Mouse (Mus musculus) forebrain, postnatal 0 days (tissue): Measurements from ENCODE around the gene Frmd4a. TPM values are rescaled to one million over a fixed set of nuclear protein-coding genes. Genes with fewer than 3 reads are reported as not detected.

Source experiments
- ATAC-seq: fragments of 200-750 bp; cut with Nextera tagmentation; 2 replicates; pipeline ENCODE4 v1.8.0; 2017; ENCODE audit warnings: mild to moderate bottlenecking, moderate library complexity
- DNase-seq: peaks from one replicate; pipeline ENCODE4 v3.0.0-alpha.2; 2015
- H3K27ac ChIP-seq: fragments of 300-500 bp; sonication (generic); 2 replicates; pipeline ENCODE4 v1.5.1; 2014; ENCODE audit warnings: low read depth, mild to moderate bottlenecking, antibody characterized with exemption, low read length, moderate library complexity, mixed read lengths
- H3K27me3 ChIP-seq: fragments of 300-500 bp; sonication (generic); 2 replicates; pipeline ENCODE4 v1.6.1; 2014; ENCODE audit warnings: mild to moderate bottlenecking, low read length, mixed read lengths; ENCODE audit not compliant: insufficient read depth
- H3K36me3 ChIP-seq: fragments of 300-500 bp; sonication (generic); 2 replicates; pipeline ENCODE4 v1.6.1; 2014; ENCODE audit warnings: mild to moderate bottlenecking, moderate library complexity; ENCODE audit not compliant: insufficient read depth
- H3K4me1 ChIP-seq: fragments of 300-500 bp; sonication (generic); 2 replicates; pipeline ENCODE4 v1.6.1; 2014; ENCODE audit warnings: antibody characterized with exemption; ENCODE audit not compliant: insufficient read depth
- H3K4me2 ChIP-seq: fragments of 300-500 bp; sonication (generic); 2 replicates; pipeline ENCODE4 v1.6.1; 2014; ENCODE audit warnings: low read depth, mild to moderate bottlenecking, moderate library complexity
- H3K4me3 ChIP-seq: fragments of 300-500 bp; sonication (generic); 2 replicates; pipeline ENCODE4 v1.5.1; 2014; ENCODE audit warnings: low read depth, low read length, mixed read lengths
- H3K9ac ChIP-seq: fragments of 300-500 bp; sonication (generic); 2 replicates; pipeline ENCODE4 v1.6.1; 2014; ENCODE audit warnings: mild to moderate bottlenecking
- H3K9me3 ChIP-seq: fragments of 300-500 bp; sonication (generic); 2 replicates; pipeline ENCODE4 v1.6.1; 2016; ENCODE audit warnings: low read length
- CTCF ChIP-seq: sonication (generic); IDR thresholded peaks from 2 replicates; pipeline ENCODE4 v1.5.1; 2016; ENCODE audit warnings: antibody characterized with exemption, control low read depth, low read depth
- WGBS: fragments of 180-500 bp; shearing (Covaris S2); extraction: QIAGEN DNeasy Blood & Tissue Kit; methylation state at CpG from one replicate; pipeline ENCODE4 v1.1.7; 2014; 5-methylcytosine and 5-hydroxymethylcytosine counted together
- polyA plus RNA-seq: library from polyadenylated mRNA; unstranded; fragments of >200 nt; fragmentation: Nextera tagmentation; extraction: Ambion mirVana; gene quantifications from 2 replicates; pipeline ENCODE4 v1.2.1, GENCODE M21; 2015
- total RNA-seq: library from RNA; depleted of rRNA; stranded (reverse); fragments of >200 nt; gene quantifications from 2 replicates; pipeline ENCODE4 v1.2.3, GENCODE M21; 2014

The Frmd4a gene
- total and polyA plus RNA-seq, 2 experiments from 2014 or later = 43.8 to 74.5 TPM

DNA sequence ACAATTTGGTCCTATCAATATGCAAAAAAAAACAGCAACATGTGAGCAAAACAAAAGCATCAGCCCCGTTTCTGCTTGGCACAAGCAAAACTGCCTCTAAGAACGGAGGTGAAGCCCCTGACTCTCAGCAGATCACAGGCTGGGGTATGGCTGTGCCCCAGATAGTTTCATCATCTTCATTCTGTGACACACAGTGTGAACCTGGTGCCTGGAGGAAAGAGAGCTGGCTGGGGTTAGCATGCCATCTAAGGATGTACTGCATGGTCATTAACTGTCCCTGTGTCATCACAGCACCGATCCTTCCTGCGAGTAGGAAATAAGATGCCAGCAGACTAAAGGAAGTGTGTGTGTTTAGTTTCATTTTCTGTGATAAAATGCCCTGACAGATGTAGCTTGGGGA, 152.7 kb downstream of the Frmd4a start:
- DNase-seq (no peak), ATAC-seq (peak; percentile 42; the same call in 1 of the 2 replicates)
- H3K4me1 ChIP-seq = no peaks in the 10 kb centered on the region; the same call in 1 of the 2 replicates
- peak overlapping the region; percentile 24 for H3K4me2 ChIP-seq
- H3K4me3 ChIP-seq = no peak overlapping the region
- no peaks in the 10 kb centered on the region for H3K9me3 ChIP-seq
- H3K27ac ChIP-seq = peak overlapping the region; percentile 66
- no peaks in the 10 kb centered on the region for H3K27me3 ChIP-seq
- WGBS = 46% methylated on average over 4 of the region's 4 CpGs
- peak overlapping the region; percentile 6; the same call in 1 of the 2 replicates for H3K9ac ChIP-seq
- H3K36me3 ChIP-seq = peaks cover 12% of the 10 kb centered on the region; the same call in 1 of the 2 replicates
- TF ChIP-seq CTCF = no peak

DNA sequence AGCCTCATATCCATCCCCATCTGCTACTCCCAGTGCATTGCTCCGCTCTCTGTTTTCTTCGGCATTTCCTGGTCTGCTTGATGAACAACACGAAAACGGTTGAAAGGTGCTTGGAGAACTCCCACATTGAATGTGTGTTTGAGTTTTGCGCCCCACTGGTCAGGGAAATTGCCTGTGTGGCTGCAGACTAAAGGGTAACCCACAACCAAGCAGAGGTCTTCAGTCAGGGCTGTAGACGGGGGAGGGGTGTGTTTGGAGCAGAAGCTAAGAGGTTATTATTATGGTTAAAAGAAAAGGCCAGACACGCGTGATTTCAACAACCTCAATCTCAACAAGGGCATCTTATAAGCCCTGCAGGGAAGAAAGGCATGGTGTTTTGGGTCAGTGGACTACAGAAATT, 167.5 kb downstream of the Frmd4a start:
- WGBS = 83% methylated on average over 8 of the region's 8 CpGs
- Histone ChIP-seq H3K9me3 (no peaks in the 10 kb centered on the region), H3K27ac (no peak overlapping the region), H3K4me2 (no peak overlapping the region), H3K27me3 (no peaks in the 10 kb centered on the region), H3K4me3 (no peak overlapping the region), H3K9ac (no peak overlapping the region), H3K36me3 (no peaks in the 10 kb centered on the region), H3K4me1 (no peaks in the 10 kb centered on the region)
- no peak for TF ChIP-seq CTCF
- DNase-seq = no peak
- ATAC-seq = no peak

DNA sequence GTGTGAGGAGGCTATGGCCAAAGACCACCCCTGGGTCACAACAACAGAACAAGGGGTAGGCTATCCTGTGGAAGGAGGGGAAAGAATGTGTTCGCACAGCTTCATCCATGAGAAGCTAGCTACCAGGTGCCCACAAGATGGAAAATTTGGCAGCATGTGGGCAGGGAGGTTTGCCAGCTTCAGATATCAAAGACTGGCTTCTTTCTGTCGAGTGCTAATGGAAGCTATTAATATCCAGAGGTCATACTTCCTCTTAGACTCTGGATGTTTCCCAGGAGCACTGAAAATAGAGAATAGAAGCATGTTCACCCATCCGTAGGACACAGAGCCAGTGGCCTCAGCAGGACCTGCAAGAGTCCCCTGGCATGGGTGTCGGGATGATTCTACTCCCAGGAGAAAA, 170.0 kb downstream of the Frmd4a start:
- no peak overlapping the region for H3K27ac ChIP-seq
- no peak overlapping the region for H3K4me3 ChIP-seq
- no peak overlapping the region for H3K9ac ChIP-seq
- no peaks in the 10 kb centered on the region for H3K4me1 ChIP-seq
- TF ChIP-seq CTCF = no peak
- H3K36me3 ChIP-seq = no peaks in the 10 kb centered on the region
- H3K4me2 ChIP-seq = no peak overlapping the region
- no peak for DNase-seq
- WGBS = 51% methylated on average over 4 of the region's 4 CpGs
- H3K27me3 ChIP-seq = no peaks in the 10 kb centered on the region
- no peak for ATAC-seq
- H3K9me3 ChIP-seq = no peaks in the 10 kb centered on the region

DNA sequence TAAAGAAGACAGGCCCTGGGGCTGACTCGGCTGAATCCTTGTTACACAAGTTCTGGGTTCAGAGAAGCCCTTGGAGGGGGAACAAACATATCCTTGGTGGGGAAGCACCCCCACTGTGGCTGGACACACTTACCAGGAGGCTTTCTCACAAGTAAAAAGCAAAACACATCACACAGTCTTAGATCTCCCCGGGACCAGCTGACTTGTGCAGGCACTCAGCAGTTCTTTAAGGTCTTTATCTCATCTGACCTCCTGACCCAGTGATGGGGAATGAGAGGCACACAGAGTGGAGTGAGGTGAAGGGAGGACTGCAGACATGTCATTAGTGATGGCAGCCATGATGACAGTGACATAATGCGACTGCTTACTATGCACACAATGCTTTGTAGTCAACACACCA, 170.8 kb downstream of the Frmd4a start:
- ATAC-seq = 0 out of 2 replicates have a peak, but pooled peaks have one; percentile 32
- Histone ChIP-seq H3K27me3 (no peaks in the 10 kb centered on the region), H3K9me3 (no peaks in the 10 kb centered on the region), H3K4me1 (no peaks in the 10 kb centered on the region), H3K27ac (no peak overlapping the region), H3K4me2 (no peak overlapping the region), H3K4me3 (no peak overlapping the region), H3K36me3 (no peaks in the 10 kb centered on the region), H3K9ac (no peak overlapping the region)
- DNase-seq = no peak
- TF ChIP-seq CTCF = no peak
- 53% methylated on average over 3 of the region's 3 CpGs for WGBS

DNA sequence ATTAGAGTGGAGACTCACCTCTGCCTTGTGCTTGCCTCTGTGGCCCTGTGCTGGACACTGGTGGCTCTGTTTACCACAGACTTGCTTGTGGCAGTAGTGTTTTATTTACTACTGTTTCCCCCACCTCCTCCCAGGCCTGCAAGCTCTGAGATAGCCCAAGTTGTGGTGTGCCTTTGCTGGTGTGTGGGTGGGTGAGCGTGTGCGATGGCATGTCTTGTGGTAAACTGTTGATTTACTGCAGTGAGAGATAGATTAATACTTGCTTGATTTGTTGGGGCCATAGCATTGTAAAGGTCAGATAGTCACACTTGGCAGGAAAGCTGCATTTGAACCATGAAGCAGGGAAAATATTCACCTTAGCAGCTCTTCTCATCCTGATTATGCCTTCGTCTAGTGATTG, 172.8 kb downstream of the Frmd4a start:
- Histone ChIP-seq H3K4me3 (no peak overlapping the region), H3K4me2 (no peak overlapping the region), H3K27me3 (no peaks in the 10 kb centered on the region), H3K27ac (no peak overlapping the region), H3K9ac (no peak overlapping the region), H3K9me3 (no peaks in the 10 kb centered on the region), H3K36me3 (no peaks in the 10 kb centered on the region), H3K4me1 (no peaks in the 10 kb centered on the region)
- TF ChIP-seq CTCF = no peak
- no peak for DNase-seq
- no peak for ATAC-seq
- WGBS = 94% methylated on average over 3 of the region's 3 CpGs

DNA sequence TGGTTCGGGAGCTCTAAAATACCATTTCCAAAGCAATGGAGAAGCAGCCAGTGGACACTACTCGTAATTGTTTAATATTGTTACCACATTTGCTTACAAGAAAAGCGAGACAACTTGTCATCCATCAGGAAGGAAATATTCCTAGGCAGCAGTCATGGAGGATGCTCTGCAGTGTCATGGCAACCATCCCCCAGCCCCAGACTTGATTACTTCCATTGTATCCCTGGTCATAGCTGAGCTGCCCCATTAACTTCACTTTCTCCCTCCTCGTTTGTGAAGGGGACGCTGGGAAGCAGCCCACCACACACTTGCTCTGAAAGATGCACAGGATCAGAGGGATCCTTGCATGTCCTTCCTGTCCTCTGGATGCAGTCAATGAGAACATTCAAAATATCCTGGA, 173.5 kb downstream of the Frmd4a start:
- DNase-seq (no peak), ATAC-seq (no peak)
- Histone ChIP-seq H3K9me3 (no peaks in the 10 kb centered on the region), H3K27ac (no peak overlapping the region), H3K4me1 (no peaks in the 10 kb centered on the region), H3K4me2 (no peak overlapping the region), H3K36me3 (no peaks in the 10 kb centered on the region), H3K9ac (no peak overlapping the region), H3K4me3 (no peak overlapping the region), H3K27me3 (no peaks in the 10 kb centered on the region)
- no peak for TF ChIP-seq CTCF
- WGBS = 52% methylated on average over 5 of the region's 5 CpGs

DNA sequence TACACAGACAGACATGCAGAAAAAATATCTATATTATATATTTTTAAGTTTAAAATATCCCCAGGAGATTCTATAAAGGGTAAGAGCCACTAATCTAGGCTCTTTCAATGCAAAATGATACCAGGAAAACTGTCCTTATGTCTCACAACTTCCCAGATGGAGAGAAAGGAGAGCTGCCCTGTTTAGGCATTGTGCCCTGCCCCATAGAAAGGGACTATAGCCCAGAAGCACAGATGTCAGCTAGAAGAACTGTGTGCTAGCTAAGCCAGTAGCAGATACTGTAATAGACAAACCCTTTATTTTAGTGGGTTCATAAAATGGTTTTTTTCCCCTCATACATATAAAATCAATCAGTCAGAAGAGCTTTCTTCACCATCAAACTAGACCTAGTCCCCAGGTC, 175.7 kb downstream of the Frmd4a start:
- TF ChIP-seq CTCF = no peak
- Histone ChIP-seq H3K4me1 (no peaks in the 10 kb centered on the region), H3K27ac (no peak overlapping the region), H3K9ac (no peak overlapping the region), H3K4me3 (no peak overlapping the region), H3K9me3 (no peaks in the 10 kb centered on the region), H3K27me3 (no peaks in the 10 kb centered on the region), H3K36me3 (no peaks in the 10 kb centered on the region), H3K4me2 (no peak overlapping the region)
- DNase-seq = no peak
- ATAC-seq = 0 out of 2 replicates have a peak, but pooled peaks have one; percentile 42
